ENCODE assay signal across 8 mouse cellular contexts in genomic region chr12:100290711-100291685, GRCm38 (mm10).
DNase-seq lines count a peak whose midpoint lies in the region; ATAC-seq and TF ChIP-seq lines count a peak whose summit lies in the region.

No protein-coding gene starts in this region.

- H3K4me2 ChIP-seq in heart, embryonic 13.5 days: no peak overlapping the region
- H3K4me2 ChIP-seq in heart, embryonic 15.5 days: no peak overlapping the region
- H3K4me2 ChIP-seq in midbrain, postnatal 0 days (ENCODE audit: low read depth, low read length, poor library complexity, severe bottlenecking): no peak overlapping the region

- 56% methylated on average over 18 of the region's 18 CpGs for WGBS in heart, embryonic 13.5 days
- WGBS in heart, embryonic 15.5 days: 54% methylated on average over 18 of the region's 18 CpGs
- WGBS in midbrain, postnatal 0 days: 33% methylated on average over 17 of the region's 18 CpGs

- H3K4me1 ChIP-seq in heart, embryonic 13.5 days: peaks cover 36% of the 10 kb centered on the region
- H3K4me1 ChIP-seq in heart, embryonic 15.5 days (replicated peaks): peaks cover 40% of the 10 kb centered on the region
- H3K4me1 ChIP-seq in midbrain, postnatal 0 days (ENCODE audit: insufficient read depth, low read length): peaks cover 22% of the 10 kb centered on the region

- peak overlapping the region; percentile 48 for H3K9ac ChIP-seq in heart, embryonic 13.5 days
- H3K9ac ChIP-seq in heart, embryonic 15.5 days: no peak overlapping the region
- no peak overlapping the region for H3K9ac ChIP-seq in midbrain, postnatal 0 days (replicated peaks; ENCODE audit: low read length, poor library complexity, severe bottlenecking)

- no peak for DNase-seq in heart, adult 9 months (ENCODE audit: low spot score in 2 of 2)
- peak; percentile 79 for DNase-seq in embryo, embryonic 10 days (ENCODE audit: low spot score)
- peak; percentile 78 to 83 for DNase-seq in layer of hippocampus, postnatal 10 days (ENCODE audit: low spot score in 2 of 2)
- DNase-seq in midbrain, postnatal 0 days (ENCODE audit: low spot score): peak; percentile 88
- no peak for DNase-seq in adrenal gland, adult 2 months

- TF ChIP-seq CTCF in midbrain, postnatal 0 days (IDR thresholded peaks at IDR 0.05): no peak

- no peak overlapping the region for H3K27ac ChIP-seq in heart, embryonic 13.5 days (replicated peaks)
- peak overlapping the region; percentile 2; the same call in 1 of the 2 replicates for H3K27ac ChIP-seq in heart, embryonic 15.5 days
- peak overlapping the region; percentile 71 for H3K27ac ChIP-seq in midbrain, postnatal 0 days (ENCODE audit: low read depth, low read length)

- H3K27me3 ChIP-seq in heart, embryonic 13.5 days (replicated peaks): no peaks in the 10 kb centered on the region
- no peaks in the 10 kb centered on the region for H3K27me3 ChIP-seq in heart, embryonic 15.5 days
- no peaks in the 10 kb centered on the region for H3K27me3 ChIP-seq in midbrain, postnatal 0 days (ENCODE audit: insufficient read depth, low read length)

- H3K4me3 ChIP-seq in heart, embryonic 13.5 days: no peak overlapping the region
- H3K4me3 ChIP-seq in heart, embryonic 15.5 days: no peak overlapping the region
- no peak overlapping the region for H3K4me3 ChIP-seq in midbrain, postnatal 0 days (ENCODE audit: low read depth, low read length)

- ATAC-seq in heart, embryonic 13.5 days (ENCODE audit: extremely low read depth, insufficient number of reproducible peaks, low FRiP score, low TSS enrichment): no peak
- no peak for ATAC-seq in heart, embryonic 15.5 days (replicated peaks; ENCODE audit: insufficient number of reproducible peaks, insufficient read depth, low FRiP score, low read depth)
- ATAC-seq in midbrain, postnatal 0 days (ENCODE audit: low FRiP score): peak; percentile 83
- ATAC-seq in erythroblast, adult 5-6 weeks (replicated peaks; ENCODE audit: low FRiP score, poor library complexity, severe bottlenecking): no peak

- H3K9me3 ChIP-seq in heart, embryonic 13.5 days: peaks cover 9% of the 10 kb centered on the region; the same call in 1 of the 2 replicates
- no peaks in the 10 kb centered on the region for H3K9me3 ChIP-seq in heart, embryonic 15.5 days (replicated peaks)
- H3K9me3 ChIP-seq in midbrain, postnatal 0 days (ENCODE audit: low read length): no peaks in the 10 kb centered on the region

- no peaks in the 10 kb centered on the region for H3K36me3 ChIP-seq in heart, embryonic 13.5 days
- no peaks in the 10 kb centered on the region for H3K36me3 ChIP-seq in heart, embryonic 15.5 days
- H3K36me3 ChIP-seq in midbrain, postnatal 0 days (ENCODE audit: insufficient read depth, low read length): no peaks in the 10 kb centered on the region

Comparison
In these comparisons a context has a peak if more than half of its experiments do, and no peak if none do; other contexts are left out.
1. DNase-seq: peak in embryo, embryonic 10 days (single experiment), layer of hippocampus, postnatal 10 days (2 of 2) and midbrain, postnatal 0 days (single experiment); none in heart, adult 9 months (0 of 2) and adrenal gland, adult 2 months (single experiment).